Mouse (Mus musculus) lung, adult 2 months (tissue): ENCODE results near the gene Tmem17.

Source experiments
- CTCF ChIP-seq: fragments of 200-500 bp; IDR thresholded peaks from 2 replicates; pipeline ENCODE4 v1.5.1; 2011; ENCODE audit warnings: mild to moderate bottlenecking, low read length, control low read depth; ENCODE audit not compliant: insufficient read depth
- POLR2A ChIP-seq: fragments of 200-500 bp; IDR thresholded peaks from 2 replicates; pipeline ENCODE4 v1.6.1; 2011; ENCODE audit warnings: low read depth, mild to moderate bottlenecking, control low read depth, low read length, borderline replicate concordance; ENCODE audit errors: extremely low read depth

DNA sequence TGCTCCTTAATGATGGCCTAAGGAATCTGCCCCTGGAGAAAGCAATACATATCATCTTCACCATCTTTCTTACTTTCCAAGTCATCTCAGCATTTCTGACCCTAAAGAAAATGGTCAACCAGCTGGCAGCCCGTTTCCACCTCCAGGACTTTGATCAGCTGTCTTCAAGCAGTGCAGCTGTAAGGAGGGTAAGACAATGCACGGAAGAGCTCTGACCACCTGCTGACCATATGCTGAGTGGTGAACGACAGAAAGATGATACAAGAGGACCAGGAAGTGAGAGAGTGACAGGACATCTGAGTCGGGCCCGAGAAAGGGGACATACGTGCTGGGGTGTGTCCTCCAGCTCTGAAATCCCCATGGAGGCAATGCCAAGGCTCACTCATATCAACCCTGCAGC lies 6.6 kb downstream of the Tmem17 start:
- no peak for TF ChIP-seq CTCF
- TF ChIP-seq POLR2A = no peak
